Mouse (Mus musculus) cerebellum, adult 2 months (tissue): ENCODE data around the gene Tsc2. TPM values are rescaled to one million over a fixed set of nuclear protein-coding genes. Genes with fewer than 3 reads are reported as not detected.

ENCODE experiments used
- DNase-seq, 2 experiments: peaks; one replicate each; pipeline ENCODE4 v3.0.0; 2021
- H3K27ac ChIP-seq: fragments of 200-500 bp; 2 replicates; pipeline ENCODE4 v1.5.1; 2012; ENCODE audit warnings: low read length, control low read depth, inconsistent platforms; ENCODE audit not compliant: insufficient read depth
- H3K27me3 ChIP-seq: fragments of 200-500 bp; 2 replicates; pipeline ENCODE4 v1.6.1; 2012; ENCODE audit warnings: inconsistent platforms, mild to moderate bottlenecking, low read length, moderate library complexity; ENCODE audit not compliant: control insufficient read depth, insufficient read depth
- H3K4me1 ChIP-seq: fragments of 200-500 bp; 2 replicates; pipeline ENCODE4 v1.6.1; 2011; ENCODE audit warnings: low read length; ENCODE audit not compliant: control insufficient read depth, insufficient read depth
- H3K4me3 ChIP-seq: fragments of 200-500 bp; replicated peaks from 2 replicates; pipeline ENCODE3; 2011; ENCODE audit warnings: mild to moderate bottlenecking, low read depth, low read length, control low read depth; ENCODE audit not compliant: insufficient read depth
- CTCF ChIP-seq: fragments of 200-500 bp; IDR thresholded peaks from 2 replicates; pipeline ENCODE4 v1.5.1; 2011; ENCODE audit warnings: low read depth, mild to moderate bottlenecking, control low read depth, low read length, moderate library complexity, borderline replicate concordance; ENCODE audit not compliant: insufficient read depth
- POLR2A ChIP-seq: fragments of 200-500 bp; IDR thresholded peaks from 2 replicates; pipeline ENCODE4 v1.6.1; 2011; ENCODE audit warnings: low read length, control low read depth, borderline replicate concordance; ENCODE audit not compliant: insufficient read depth
- WGBS: fragments of 180-500 bp; shearing (Covaris S2); methylation state at CpG from one replicate; pipeline ENCODE4 v1.1.7; 2018; 5-methylcytosine and 5-hydroxymethylcytosine counted together
- polyA plus RNA-seq: library from polyadenylated mRNA; depleted of rRNA; stranded (reverse); fragments of >200 nt; gene quantifications from 2 replicates; pipeline ENCODE4 v1.2.3, GENCODE M21; 2012

Gene Tsc2
- polyA plus RNA-seq, 1 experiment = 168 TPM

DNA sequence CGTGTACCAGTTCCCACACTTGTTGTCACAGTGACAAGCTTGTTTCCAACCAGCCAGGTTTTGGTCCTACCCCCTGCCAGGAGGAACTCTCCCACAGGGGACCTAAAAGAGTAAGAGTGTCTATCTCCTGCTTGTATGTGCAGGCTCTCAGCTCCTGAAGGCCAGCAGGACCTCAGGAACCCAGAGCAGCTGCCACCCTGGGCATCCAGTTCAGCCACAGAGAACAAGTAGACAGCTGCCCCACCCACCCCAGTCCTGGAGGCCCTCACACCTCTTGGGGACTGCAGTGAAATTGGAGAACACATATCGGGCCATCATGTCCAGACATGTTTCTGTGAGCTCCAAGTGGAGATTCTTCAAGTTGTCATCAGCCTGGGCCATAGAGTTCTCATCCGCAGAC, 27.9 kb downstream of the Tsc2 start:
- Histone ChIP-seq H3K4me1 (peaks cover 25% of the 10 kb centered on the region), H3K4me3 (no peak overlapping the region), H3K27ac (no peak overlapping the region), H3K27me3 (no peaks in the 10 kb centered on the region)
- no peak for DNase-seq
- 75% methylated on average over 3 of the region's 3 CpGs for WGBS
- TF ChIP-seq POLR2A (no peak), CTCF (no peak)

DNA sequence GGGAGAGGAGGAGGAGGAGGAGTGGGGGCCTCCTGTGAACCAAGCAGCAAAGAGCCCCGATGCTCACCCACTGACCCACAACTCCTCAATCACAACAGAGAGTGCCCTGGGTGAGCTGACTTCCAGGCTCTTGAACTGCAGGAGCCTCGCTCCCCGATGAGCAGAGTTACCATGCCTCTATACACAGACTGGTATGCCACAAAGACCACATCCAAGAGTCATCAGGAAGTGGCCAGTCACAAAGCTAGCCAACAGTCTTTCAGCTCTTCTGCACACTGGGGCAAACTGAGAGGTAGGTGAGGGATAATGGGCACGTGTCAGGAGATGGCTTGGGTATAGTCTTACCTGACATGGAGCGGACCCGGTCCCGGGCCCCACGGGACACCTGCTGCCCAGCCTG, 28.5 kb downstream of the Tsc2 start:
- no peak for DNase-seq
- Histone ChIP-seq H3K27ac (no peak overlapping the region), H3K27me3 (no peaks in the 10 kb centered on the region), H3K4me1 (peaks cover 29% of the 10 kb centered on the region), H3K4me3 (no peak overlapping the region)
- TF ChIP-seq CTCF = no peak
- no peak for TF ChIP-seq POLR2A
- WGBS = 87% methylated on average over 8 of the region's 8 CpGs

DNA sequence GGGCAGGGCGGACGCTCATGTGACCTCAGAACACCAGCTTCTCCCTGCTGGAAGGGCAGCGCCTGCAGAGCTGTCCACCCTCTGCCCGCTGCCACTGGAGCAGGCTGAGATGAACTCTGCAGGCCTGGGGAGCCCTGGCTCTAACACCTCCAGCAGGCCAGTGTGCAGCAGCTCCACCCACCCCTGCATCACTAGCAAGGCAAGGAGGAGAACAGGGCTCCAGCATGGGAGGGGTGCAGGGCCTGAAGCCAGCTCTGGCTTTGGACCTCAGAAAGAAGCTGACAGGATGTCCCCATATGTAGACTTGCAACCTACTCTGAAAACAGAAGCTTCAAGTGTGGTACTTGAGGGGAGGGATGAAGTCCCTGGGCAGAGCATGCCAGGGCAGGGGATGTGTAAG, 31.9 kb downstream of the Tsc2 start:
- 54% methylated on average over 4 of the region's 4 CpGs for WGBS
- peak; percentile 42 to 49 for DNase-seq
- Histone ChIP-seq H3K4me3 (no peak overlapping the region), H3K27ac (0 out of 2 replicates have a peak overlapping the region, but pooled peaks have one; percentile 15), H3K4me1 (peaks cover 56% of the 10 kb centered on the region), H3K27me3 (no peaks in the 10 kb centered on the region)
- TF ChIP-seq CTCF (no peak), POLR2A (no peak)

DNA sequence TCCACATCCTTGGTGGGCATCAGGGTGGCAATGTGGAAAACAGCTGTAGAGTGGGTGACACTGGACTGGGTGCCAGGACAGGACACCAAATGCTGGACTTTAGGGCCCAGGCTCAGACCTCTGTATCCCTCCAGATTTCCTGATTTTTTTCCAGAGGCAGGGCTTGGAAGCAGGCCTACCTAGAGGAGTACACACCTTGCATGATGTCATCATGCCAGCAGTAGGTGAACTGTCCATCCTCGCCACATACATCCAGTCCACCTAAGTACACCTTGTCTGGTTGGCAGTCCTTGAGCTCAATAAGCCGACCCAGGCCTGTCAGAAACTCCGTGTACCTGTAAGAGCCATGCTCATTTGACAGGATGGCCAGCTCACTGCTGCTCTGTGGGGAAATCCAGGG, 34.4 kb downstream of the Tsc2 start:
- no peak for TF ChIP-seq CTCF
- no peak for TF ChIP-seq POLR2A
- 0 out of 2 replicates have a peak overlapping the region, but pooled peaks have one; percentile 12 for H3K27ac ChIP-seq

DNA sequence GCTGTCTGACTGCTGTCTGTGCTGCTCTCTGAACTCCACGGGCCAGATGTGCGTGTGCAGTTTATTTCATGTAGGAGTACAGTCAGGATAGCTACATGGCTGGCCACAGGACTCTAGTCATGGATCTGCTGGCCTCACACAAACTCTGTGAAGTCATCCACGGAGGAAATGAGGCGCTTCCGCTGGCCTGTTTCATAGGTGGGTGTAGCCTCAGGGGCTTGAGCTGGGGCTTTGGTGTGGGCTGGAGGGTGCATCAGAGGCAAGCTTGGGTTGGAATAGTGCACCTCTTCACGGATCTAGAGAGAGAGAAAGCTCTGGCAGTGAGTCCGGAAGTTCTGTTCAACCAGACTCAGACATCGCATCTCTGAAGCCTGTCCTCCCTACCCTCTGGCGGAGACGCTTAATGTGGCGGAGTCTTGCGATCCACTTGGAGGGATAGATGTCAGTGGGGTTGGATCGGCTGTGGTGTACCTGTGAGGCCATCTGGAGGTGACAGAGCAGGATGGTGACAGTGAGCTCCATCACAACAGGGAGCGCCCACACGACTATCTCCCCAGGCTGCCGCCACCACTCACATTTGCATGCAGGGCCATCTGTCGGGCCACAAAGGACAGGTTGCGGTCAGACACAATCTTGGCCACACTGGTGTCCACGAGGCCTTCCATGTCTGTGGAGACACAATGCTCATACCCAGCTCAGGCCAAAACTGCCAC, 35.8 kb downstream of the Tsc2 start:
- DNase-seq = peak; percentile 88 to 94
- no peaks in the 10 kb centered on the region for H3K27me3 ChIP-seq
- H3K27ac ChIP-seq = peak overlapping the region; percentile 71
- H3K4me3 ChIP-seq = no peak overlapping the region
- TF ChIP-seq CTCF (peak; percentile 39; the same call in 1 of the 2 replicates), POLR2A (no peak)
- peaks cover 72% of the 10 kb centered on the region for H3K4me1 ChIP-seq
- 24% methylated on average over 19 of the region's 19 CpGs for WGBS

More for the DNA sequence above, 34.4 kb downstream of the Tsc2 start:
- 73% methylated on average over 3 of the region's 3 CpGs for WGBS
- Histone ChIP-seq H3K4me1 (peaks cover 76% of the 10 kb centered on the region), H3K4me3 (no peak overlapping the region), H3K27me3 (no peaks in the 10 kb centered on the region)
- peak in 1 of 2 experiments; percentile 32 for DNase-seq

DNA sequence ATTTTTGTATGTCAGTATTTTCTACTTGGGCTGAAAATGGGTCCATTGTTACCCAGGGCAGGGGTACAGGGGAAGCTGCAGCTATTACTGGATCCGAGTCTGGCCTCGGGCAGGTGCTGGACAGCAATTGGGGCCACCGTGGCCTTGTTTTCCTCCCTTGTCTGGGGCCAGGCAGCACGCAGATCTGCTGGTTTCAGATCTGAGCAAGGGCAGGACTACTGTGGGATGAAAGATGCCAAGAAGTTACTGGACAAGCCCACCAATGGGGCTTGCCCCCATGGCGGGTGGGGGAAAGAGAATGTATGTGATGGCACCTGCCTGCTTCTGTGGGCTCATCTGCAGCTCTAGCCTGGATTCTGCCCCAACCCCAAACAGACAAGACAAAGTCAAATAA, 36.4 kb downstream of the Tsc2 start:
- no peak for TF ChIP-seq POLR2A
- TF ChIP-seq CTCF = no peak
- Histone ChIP-seq H3K27ac (peak overlapping the region; percentile 71), H3K4me3 (no peak overlapping the region), H3K27me3 (no peaks in the 10 kb centered on the region), H3K4me1 (peaks cover 71% of the 10 kb centered on the region)
- DNase-seq = peak in 1 of 2 experiments; percentile 32
- 62% methylated on average over 5 of the region's 5 CpGs for WGBS

DNA sequence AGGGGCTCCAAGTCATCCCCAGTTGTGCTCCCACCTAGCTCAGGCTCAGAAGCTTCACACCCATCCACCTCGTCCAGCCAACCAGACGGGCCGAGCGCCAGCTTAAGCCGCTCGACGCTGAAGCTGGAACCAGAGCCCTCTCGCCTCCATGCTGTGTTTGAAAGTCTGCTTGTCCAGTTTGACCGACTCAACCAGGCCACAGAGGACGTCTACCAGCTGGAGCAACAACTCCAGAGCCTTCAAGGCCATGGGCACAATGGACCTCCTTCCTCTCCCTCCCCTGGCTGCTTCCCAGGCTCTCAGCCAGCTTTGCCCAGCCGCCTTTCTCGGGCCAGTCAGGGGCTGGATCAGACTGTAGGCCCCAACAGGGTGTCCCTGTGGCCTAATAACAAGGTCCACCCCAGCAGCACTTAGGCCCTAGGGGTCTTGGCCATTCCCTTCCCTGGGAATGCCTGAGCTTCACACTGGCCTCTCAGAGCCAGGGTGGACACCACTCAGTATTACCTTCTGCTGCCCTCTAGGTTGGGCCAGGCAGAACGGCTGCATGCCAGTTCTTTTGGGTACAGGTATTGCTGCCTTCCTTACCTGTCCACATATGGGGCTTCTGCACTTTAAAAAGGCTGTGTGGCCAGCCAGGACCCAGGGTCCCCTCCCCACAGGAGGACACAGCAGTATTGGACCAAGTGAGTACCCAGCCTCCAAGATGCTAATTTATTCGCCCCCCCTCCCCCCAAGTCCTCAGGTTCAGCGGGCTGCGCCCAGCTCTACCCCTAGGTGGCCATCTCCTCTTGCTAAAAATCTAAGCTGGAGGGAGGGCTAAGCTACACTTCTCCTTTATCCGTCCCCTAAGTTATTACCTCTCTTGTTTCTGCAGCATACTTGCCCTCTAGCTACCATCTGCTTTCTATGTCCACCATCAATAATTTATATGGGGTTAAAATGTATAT, 37.0 kb downstream of the Tsc2 start:
- Histone ChIP-seq H3K27me3 (no peaks in the 10 kb centered on the region), H3K4me1 (peaks cover 71% of the 10 kb centered on the region), H3K27ac (peak overlapping the region; percentile 67), H3K4me3 (no peak overlapping the region)
- peak; percentile 72 for DNase-seq
- TF ChIP-seq CTCF (0 out of 2 replicates have a peak, but pooled peaks have one; percentile 0), POLR2A (no peak)
- WGBS = 8% methylated on average over 17 of the region's 17 CpGs
